Mouse (Mus musculus) E14TG2a.4 (cell line): ENCODE data around the gene Ell.

ENCODE experiments used
- CTCF ChIP-seq: conservative IDR thresholded peaks from 2 replicates; pipeline ENCODE4 v1.5.1; 2014; ENCODE audit warnings: low read length
- POU5F1 ChIP-seq: IDR thresholded peaks from 2 replicates; pipeline ENCODE4 v1.6.1; 2014; ENCODE audit warnings: low read length, borderline replicate concordance

DNA sequence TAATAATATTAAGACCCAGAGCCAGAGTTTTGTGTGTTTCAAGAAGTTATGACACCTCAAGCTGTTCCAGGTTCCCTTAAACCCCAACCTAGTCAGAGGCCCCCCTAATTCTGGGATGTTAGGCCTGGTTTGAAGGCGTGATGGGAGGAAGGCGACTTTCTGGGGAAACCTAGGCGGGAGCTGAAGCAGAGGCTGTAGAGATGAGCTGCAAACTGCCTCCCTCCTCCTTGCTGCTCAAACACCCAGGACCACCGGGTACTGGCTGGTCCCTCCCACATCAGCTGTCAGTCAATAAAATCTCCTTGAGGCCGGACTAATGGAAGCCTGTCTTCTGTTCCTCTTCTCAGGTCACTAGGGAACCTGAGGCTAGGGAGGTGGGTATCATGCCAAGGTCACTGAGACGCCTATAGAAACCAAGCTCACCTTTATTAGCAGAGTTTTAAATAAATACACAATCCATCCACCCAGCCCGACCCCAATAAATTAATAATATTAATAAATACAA lies 89.8 kb downstream of the Ell start:
- no peak for TF ChIP-seq POU5F1
- TF ChIP-seq CTCF: no peak
